Mouse (Mus musculus): ENCODE measurements around the gene Inpp4b. TPM values are rescaled to one million over a fixed set of nuclear protein-coding genes. Genes with fewer than 3 reads are reported as not detected.

Inpp4b gene
- total RNA-seq, 2 experiments from 2014 or later: 4.6 to 9.2 TPM

GRCm38 (mm10) chr8:81702038-81702437 is 359.7 kb downstream of the Inpp4b start:
- DNase-seq (ENCODE audit: low spot score in 2 of 2): no peak

- no peak for DNase-seq (ENCODE audit: low spot score in 2 of 2)
These were observed 361.4 kb downstream of the Inpp4b start for GRCm38 (mm10) chr8:81703571-81704365.

GRCm38 (mm10) chr8:81707436-81707835 is 365.1 kb downstream of the Inpp4b start:
- no peak for DNase-seq (ENCODE audit: low spot score in 2 of 2)

- no peak for DNase-seq (ENCODE audit: low spot score in 2 of 2)
These were observed 389.0 kb downstream of the Inpp4b start for GRCm38 (mm10) chr8:81731332-81731731.

- DNase-seq (ENCODE audit: low spot score in 2 of 2): no peak
These were observed 393.3 kb downstream of the Inpp4b start for GRCm38 (mm10) chr8:81735655-81736054.

GRCm38 (mm10) chr8:81736103-81736502 is 393.7 kb downstream of the Inpp4b start:
- DNase-seq (ENCODE audit: low spot score in 2 of 2): no peak

GRCm38 (mm10) chr8:81742588-81742987 is 400.2 kb downstream of the Inpp4b start:
- DNase-seq (ENCODE audit: low spot score in 2 of 2): no peak

- no peak for DNase-seq (ENCODE audit: low spot score in 2 of 2)
These were observed 400.7 kb downstream of the Inpp4b start for GRCm38 (mm10) chr8:81743040-81743439.

- no peak for DNase-seq (ENCODE audit: low spot score in 2 of 2)
These were observed 403.1 kb downstream of the Inpp4b start for GRCm38 (mm10) chr8:81745439-81745838.

GRCm38 (mm10) chr8:81751159-81751558 is 408.8 kb downstream of the Inpp4b start:
- DNase-seq (ENCODE audit: low spot score in 2 of 2): no peak

- no peak for DNase-seq (ENCODE audit: low spot score in 2 of 2)
These were observed 414.3 kb downstream of the Inpp4b start for GRCm38 (mm10) chr8:81756663-81757062.

GRCm38 (mm10) chr8:81757580-81758144 is 415.3 kb downstream of the Inpp4b start:
- DNase-seq (ENCODE audit: low spot score in 2 of 2): no peak

GRCm38 (mm10) chr8:81761466-81761865 is 419.1 kb downstream of the Inpp4b start:
- DNase-seq (ENCODE audit: low spot score in 2 of 2): no peak

- no peak for DNase-seq (ENCODE audit: low spot score in 2 of 2)
These were observed 423.7 kb downstream of the Inpp4b start for GRCm38 (mm10) chr8:81766033-81766432.

GRCm38 (mm10) chr8:81767411-81768312 is 425.3 kb downstream of the Inpp4b start:
- DNase-seq (ENCODE audit: low spot score in 2 of 2): peak in 1 of 2 experiments; percentile 3

- DNase-seq (ENCODE audit: low spot score in 2 of 2): no peak
These were observed 425.9 kb downstream of the Inpp4b start for GRCm38 (mm10) chr8:81768313-81768675.

- no peak for DNase-seq (ENCODE audit: low spot score in 2 of 2)
These were observed 426.5 kb downstream of the Inpp4b start for GRCm38 (mm10) chr8:81768731-81769445.

- DNase-seq (ENCODE audit: low spot score in 2 of 2): no peak
These were observed 428.4 kb downstream of the Inpp4b start for GRCm38 (mm10) chr8:81770603-81771276.

- DNase-seq (ENCODE audit: low spot score in 2 of 2): no peak
These were observed 430.5 kb downstream of the Inpp4b start for GRCm38 (mm10) chr8:81772855-81773254.

GRCm38 (mm10) chr8:81773305-81773965 is 431.1 kb downstream of the Inpp4b start:
- DNase-seq (ENCODE audit: low spot score in 2 of 2): no peak
